Mouse (Mus musculus) megakaryocyte, adult 5-6 weeks (primary cell): ENCODE data around the gene Higd1a. TPM values are rescaled to one million over a fixed set of nuclear protein-coding genes. Genes with fewer than 3 reads are reported as not detected.

ENCODE experiments used
- ATAC-seq: 2 replicates; pipeline ENCODE4 v1.8.0; 2016; ENCODE audit warnings: mild to moderate bottlenecking, inconsistent platforms; ENCODE audit not compliant: poor library complexity, severe bottlenecking
- total RNA-seq, 2 experiments: library from RNA; stranded (forward) in 1 of 2; stranded (reverse) in 1 of 2; fragments of 153-499, 151-499 nt in 1 of 2; fragments of 221-1000, 200-1000 nt in 1 of 2; gene quantifications; 2 replicates each; pipeline versions ENCODE4 v1.2.3 to v1.2.4; 2015 to 2017

Gene Higd1a
- total RNA-seq (2015) = 64.0 and 80.3 TPM in 2 replicates
- 9.5 and 13.5 TPM in 2 replicates for total RNA-seq (2017)

- ATAC-seq = peak; percentile 55
Observed at GRCm38 (mm10) chr9:121858153-121858488, at the start of gene Higd1a. Gene Higd1a, minus strand, starts transcription at chr9:121858362.

DNA sequence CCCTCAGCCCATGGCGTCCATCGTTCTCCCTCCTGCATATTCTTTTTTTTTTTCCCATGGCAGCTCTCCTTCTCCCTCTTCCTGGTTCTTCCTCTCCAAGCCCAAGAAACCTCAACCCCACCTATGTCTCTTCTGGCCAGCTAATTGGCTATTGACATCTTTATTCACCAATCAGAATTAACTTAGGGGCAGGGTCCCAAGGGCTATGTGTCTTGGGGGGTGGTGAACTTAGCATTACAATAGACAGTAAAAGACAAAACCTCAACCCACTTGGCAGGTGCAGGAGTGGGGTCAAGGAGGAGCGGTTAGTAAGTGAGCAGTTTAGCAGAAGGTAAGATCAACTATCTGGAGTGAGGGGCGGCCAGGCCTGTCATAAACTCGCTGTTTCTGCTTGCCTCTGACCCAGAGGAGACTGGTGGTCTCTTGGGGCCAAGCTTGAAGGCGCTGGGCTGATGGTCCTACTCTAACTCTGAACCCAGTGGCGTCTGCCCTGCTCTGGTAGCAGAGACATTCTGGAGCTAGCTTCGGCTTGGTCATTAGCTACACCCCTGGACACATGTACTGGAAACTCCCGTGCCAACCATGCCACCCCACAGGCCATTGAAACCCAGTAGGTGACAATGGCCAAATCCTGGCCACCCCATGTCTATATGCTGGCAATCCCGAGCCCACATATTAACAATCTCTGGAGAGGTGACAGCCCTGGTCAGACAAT, 49.4 kb upstream of the Higd1a start:
- ATAC-seq = no peak

DNA sequence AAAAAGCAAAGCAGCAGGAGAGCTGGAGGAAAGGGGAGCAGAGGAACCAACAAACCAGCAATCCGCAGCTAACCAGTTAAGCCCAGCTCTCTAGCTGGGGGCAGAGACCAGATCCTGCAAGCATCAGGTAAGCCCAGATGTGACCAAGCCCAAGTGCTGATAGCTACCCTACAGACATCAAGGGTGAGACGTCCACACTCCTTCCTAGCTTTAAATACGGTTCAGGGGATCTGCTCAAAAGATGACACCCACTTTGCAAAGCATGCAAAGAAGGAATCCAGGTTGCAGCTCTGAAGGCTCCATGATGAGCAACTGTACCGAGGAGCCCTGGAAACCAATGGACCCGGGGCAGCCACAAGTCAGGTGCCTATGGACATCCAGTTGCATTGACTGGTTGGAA, 48.3 kb upstream of the Higd1a start:
- ATAC-seq = no peak

GRCm38 (mm10) chr9:121905556-121906185, 47.5 kb upstream of the Higd1a start:
- no peak for ATAC-seq

GRCm38 (mm10) chr9:121904946-121905345, 46.8 kb upstream of the Higd1a start:
- no peak for ATAC-seq

DNA sequence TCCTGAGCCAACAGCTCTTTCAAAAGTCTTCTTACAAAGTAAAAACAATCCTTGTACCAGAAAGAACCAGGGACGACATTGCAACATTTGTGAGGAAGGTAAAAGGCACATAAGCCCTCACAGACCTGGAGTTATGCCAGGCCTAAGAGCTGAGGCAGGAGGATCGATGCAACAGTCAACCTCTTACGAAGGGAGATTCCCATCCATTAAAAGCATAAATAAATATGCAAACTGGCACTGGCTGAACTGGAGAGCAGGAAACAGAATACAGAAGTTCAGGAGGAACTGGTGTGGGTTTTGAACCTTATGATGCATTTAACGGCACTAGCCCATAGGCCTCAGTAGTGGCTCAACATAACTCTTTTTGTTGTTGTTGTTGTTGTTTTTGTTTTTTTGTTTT, 46.2 kb upstream of the Higd1a start:
- peak; percentile 55; the same call in 1 of the 2 replicates for ATAC-seq

- ATAC-seq = 0 out of 2 replicates have a peak, but pooled peaks have one; percentile 28
Observed at GRCm38 (mm10) chr9:121903476-121904305, 45.5 kb upstream of the Higd1a start.

- ATAC-seq = no peak
Observed at GRCm38 (mm10) chr9:121901710-121902700, 43.8 kb upstream of the Higd1a start.

GRCm38 (mm10) chr9:121900282-121900855, 42.2 kb upstream of the Higd1a start:
- no peak for ATAC-seq

DNA sequence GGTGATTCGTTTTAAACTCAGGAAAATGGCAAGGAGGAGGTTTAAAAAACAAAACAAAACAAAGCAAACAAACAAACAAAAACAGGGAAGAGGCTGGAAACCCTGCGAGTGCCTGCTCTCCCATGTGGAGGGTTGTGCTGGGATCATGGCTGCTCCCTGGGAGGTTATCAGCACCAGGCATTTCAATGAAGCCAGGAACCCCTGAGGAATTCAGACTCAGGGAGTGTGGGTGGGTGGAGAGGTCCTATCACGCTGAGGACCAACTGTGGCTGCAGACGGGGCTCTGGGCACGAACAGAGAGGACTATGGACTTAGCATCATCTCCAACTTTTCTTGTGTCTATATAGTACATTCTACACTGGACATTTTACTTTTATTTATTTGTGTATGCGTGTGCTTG, 41.1 kb upstream of the Higd1a start:
- ATAC-seq = no peak

- no peak for ATAC-seq
Observed at GRCm38 (mm10) chr9:121898245-121898644, 40.1 kb upstream of the Higd1a start, which contains the start of gene Ackr2. Gene Ackr2, plus strand, starts transcription at chr9:121898355.

DNA sequence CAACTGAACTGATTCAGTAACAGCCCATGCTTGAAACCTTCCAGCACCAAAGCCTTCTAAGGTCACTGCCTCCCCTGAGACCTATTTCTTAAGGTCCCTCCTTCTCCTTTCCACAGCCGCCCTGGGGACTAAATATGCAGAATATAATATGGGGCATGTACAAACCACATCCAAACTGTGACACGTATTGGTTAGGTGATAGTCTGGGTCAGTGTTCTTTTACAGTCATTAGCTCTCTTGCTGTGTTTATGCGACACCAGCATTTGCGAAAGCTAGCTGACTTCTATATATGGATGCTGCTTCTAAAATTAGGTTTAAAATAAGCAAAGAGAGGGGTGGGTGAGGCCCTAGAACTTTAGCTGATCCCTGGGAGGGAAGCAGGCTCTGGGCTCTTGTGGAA, 38.7 kb upstream of the Higd1a start:
- ATAC-seq = no peak

DNA sequence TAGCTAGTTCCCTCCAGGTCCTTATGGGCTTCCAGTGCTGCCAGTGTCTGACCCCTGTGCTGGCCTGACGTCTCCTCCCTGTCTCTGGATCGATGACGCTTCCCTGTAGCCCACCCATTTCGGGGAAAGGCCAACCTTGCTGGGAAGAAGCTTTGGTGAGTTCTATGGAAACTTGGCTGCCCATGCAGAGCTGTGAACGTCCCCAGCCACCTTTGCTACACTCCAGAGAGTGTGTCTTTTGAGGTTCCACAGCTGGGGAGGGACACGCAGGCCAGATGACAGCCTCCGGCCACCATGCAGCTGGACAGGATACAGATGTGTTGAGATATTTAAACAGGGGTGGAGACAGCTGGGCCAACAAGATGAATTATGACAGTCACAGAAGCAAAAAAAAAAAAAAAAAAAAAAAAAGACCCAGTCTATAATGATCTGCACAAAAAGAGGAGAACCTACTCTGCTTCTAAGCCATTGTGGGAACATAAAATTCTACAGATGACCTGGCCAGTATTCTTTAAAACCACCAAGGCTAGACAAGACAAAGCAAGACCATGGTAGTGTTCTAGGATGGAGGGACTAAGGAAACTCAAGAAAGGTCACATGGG, 37.3 kb upstream of the Higd1a start:
- ATAC-seq = no peak

DNA sequence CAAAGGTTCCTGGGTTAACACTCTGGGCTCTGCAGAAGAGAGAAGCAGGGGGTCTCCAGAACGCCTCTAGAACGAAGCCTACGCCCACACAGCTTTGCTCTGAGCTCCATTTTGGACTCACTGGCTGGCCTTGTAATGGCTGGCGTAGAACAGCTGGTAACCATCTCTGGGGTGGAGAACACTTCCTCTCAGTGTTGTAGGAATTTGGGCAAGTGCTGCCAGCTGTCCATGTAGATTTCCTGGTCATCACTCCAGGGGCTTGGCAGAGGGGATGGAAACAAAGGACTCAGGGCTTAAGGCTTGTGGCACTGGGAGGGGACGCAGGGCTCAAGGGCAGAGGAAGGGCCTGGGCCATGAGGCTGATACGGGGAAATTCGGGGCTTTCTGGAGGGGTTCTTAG, 36.3 kb upstream of the Higd1a start:
- no peak for ATAC-seq

GRCm38 (mm10) chr9:121892057-121892687, 34.0 kb upstream of the Higd1a start:
- no peak for ATAC-seq

DNA sequence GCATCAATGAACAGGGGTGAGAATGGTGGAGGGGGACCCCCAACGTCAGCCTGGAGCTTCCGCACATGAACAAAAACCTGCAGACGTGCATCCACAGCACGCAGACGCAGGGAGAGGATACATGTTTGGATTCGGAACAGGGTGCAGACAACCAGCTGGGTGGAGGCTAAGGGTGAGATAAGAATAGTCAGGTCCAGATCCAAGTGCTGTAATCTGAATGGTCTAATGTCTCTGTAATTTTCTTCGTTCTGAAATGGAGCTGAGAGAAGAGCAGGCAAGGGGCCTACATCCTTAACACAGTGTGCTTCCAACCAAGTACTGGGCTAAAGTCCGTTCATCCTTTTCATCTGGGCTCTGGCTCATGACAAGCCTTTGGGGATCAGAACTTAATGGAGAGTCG, 33.1 kb upstream of the Higd1a start:
- no peak for ATAC-seq

GRCm38 (mm10) chr9:121890441-121890941, 32.3 kb upstream of the Higd1a start:
- ATAC-seq = peak; percentile 40; the same call in 1 of the 2 replicates

GRCm38 (mm10) chr9:121889927-121890440, 31.8 kb upstream of the Higd1a start:
- no peak for ATAC-seq

GRCm38 (mm10) chr9:121882015-121882457, 23.9 kb upstream of the Higd1a start:
- ATAC-seq = peak; percentile 64
